In genomic region chr15:96360614-96361013, GRCm38 (mm10) we compare ENCODE assay signal across 24 mouse cellular contexts.
"Had no signal": no experiment of that assay in that cellular context is flagged by ENCODE, and none has a peak within 500 bp of the region (broad histone marks: within the 10 kb centered on the region; RNA-seq: fewer than 3 reads in every experiment).

No protein-coding gene starts in this region.

- H3K4me3 ChIP-seq: gastrocnemius, adult 2 months; heart, embryonic 10.5 days; heart, embryonic 12.5 days; hindbrain, embryonic 10.5 days; hindbrain, embryonic 12.5 days; layer of hippocampus, adult 2 months; left cerebral cortex, adult 2 months; limb, embryonic 10.5 days; limb, embryonic 12.5 days had no signal

- H3K27ac ChIP-seq: gastrocnemius, adult 2 months; heart, embryonic 10.5 days; hindbrain, embryonic 10.5 days; hindbrain, embryonic 12.5 days; hindbrain, embryonic 14.5 days; layer of hippocampus, adult 2 months; left cerebral cortex, adult 2 months; limb, embryonic 10.5 days; limb, embryonic 12.5 days had no signal

- H3K27me3 ChIP-seq: heart, embryonic 12.5 days; hindbrain, embryonic 12.5 days; limb, embryonic 12.5 days had no signal

- H3K4me1 ChIP-seq: heart, embryonic 10.5 days; hindbrain, embryonic 10.5 days; hindbrain, embryonic 12.5 days; limb, embryonic 10.5 days; limb, embryonic 12.5 days had no signal

- ATAC-seq: hindbrain, embryonic 16.5 days; inflammation-experienced regulatory T-cells, adult 6 months; intestine, postnatal 0 days had no signal

- H3K4me2 ChIP-seq: heart, embryonic 12.5 days; hindbrain, embryonic 12.5 days; hindbrain, embryonic 14.5 days; limb, embryonic 12.5 days had no signal

- H3K9me3 ChIP-seq: heart, embryonic 10.5 days; heart, embryonic 12.5 days; hindbrain, embryonic 10.5 days; hindbrain, embryonic 12.5 days; limb, embryonic 10.5 days; limb, embryonic 12.5 days had no signal

- DNase-seq: gastrocnemius, adult 2 months; gastrocnemius, postnatal 10 days; gastrocnemius, postnatal 25 days; heart, adult 18-20 months; heart, postnatal 10 days; heart, postnatal 4 days; kidney, adult 18-20 months; kidney, adult 8-10 months; kidney, postnatal 10 days; kidney, postnatal 25 days; kidney, postnatal 4 days; liver had no signal

- H3K9ac ChIP-seq: heart, embryonic 12.5 days; hindbrain, embryonic 12.5 days; hindbrain, embryonic 14.5 days; limb, embryonic 12.5 days had no signal
